Mouse (Mus musculus): ENCODE data around the gene Dennd1a.

DNA sequence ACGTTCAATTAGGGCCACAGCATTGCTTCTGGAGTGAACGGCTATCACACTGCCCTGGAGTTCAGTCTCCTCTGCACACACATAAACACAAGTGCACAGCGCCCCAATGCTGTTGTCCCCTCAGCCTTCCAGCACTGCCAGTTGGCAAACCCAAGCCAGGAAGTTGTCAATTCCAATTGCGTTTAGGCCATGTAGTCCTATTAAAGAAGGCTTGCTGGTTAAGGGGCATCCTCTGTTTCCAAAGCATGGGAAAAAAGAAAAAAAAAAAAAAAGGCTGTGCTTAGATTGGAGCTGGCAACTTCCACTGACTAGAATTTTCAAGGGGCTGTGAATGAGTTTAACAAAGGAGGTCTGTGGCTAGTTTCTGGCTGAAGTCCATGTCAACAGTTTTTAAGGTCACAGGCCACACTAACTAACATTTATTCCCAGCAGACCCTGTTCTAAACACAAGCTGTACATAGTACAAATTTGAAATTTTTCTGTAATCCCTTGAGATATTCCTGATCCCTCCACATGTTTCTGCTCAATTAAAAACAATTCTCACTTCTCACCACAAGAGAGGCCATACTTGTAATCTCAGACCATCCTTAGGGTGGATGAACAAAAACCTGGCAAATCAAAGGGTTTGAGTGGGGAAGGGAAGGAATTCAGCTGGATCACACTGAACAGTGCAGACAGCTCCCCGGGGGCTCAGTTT is 175.4 kb downstream of the Dennd1a start:
- no peak for TF ChIP-seq CTCF (IDR thresholded peaks at IDR 0.05; ENCODE audit: low read depth, low read length)
- TF ChIP-seq POLR2A (IDR thresholded peaks at IDR 0.05; ENCODE audit: extremely low read depth, insufficient read depth, low read length) = no peak

Measured in liver, adult 2 months (tissue).